Mouse (Mus musculus): ENCODE measurements around the gene Terf2ip.

GRCm38 (mm10) chr8:112005601-112006000 is 5.6 kb upstream of the Terf2ip start:
- TF ChIP-seq CTCF (conservative IDR thresholded peaks at IDR 0.05; ENCODE audit: insufficient read depth, insufficient read length, low read depth, low read length) (no peak), POLR2A (IDR thresholded peaks at IDR 0.05; ENCODE audit: low read depth, low read length) (no peak)
